Mouse (Mus musculus): Measurements from ENCODE around the gene Samd1. TPM values are rescaled to one million over a fixed set of nuclear protein-coding genes. Genes with fewer than 3 reads are reported as not detected.

Gene Samd1
- polyA plus RNA-seq, 1 experiment from 2014 or later, result 8.4 TPM

GRCm38 (mm10) chr8:84021569-84021968 lies 24.1 kb downstream of the Samd1 start:
- Histone ChIP-seq H3K4me2 (replicated peaks) (peak overlapping the region; percentile 56), H3K4me1 (replicated peaks) (peaks cover 42% of the 10 kb centered on the region), H3K27ac (peak overlapping the region; percentile 42), H3K4me3 (replicated peaks) (peak overlapping the region; percentile 27), H3K9ac (no peak overlapping the region), H3K27me3 (replicated peaks) (0 out of 2 replicates have a peak, but pooled peaks cover 5% of the 10 kb centered on the region), H3K36me3 (no peaks in the 10 kb centered on the region), H3K9me3 (no peaks in the 10 kb centered on the region)
- peak; percentile 13; the same call in 1 of the 2 replicates for ATAC-seq
- 35% methylated on average over 12 of the region's 12 CpGs for WGBS

DNA sequence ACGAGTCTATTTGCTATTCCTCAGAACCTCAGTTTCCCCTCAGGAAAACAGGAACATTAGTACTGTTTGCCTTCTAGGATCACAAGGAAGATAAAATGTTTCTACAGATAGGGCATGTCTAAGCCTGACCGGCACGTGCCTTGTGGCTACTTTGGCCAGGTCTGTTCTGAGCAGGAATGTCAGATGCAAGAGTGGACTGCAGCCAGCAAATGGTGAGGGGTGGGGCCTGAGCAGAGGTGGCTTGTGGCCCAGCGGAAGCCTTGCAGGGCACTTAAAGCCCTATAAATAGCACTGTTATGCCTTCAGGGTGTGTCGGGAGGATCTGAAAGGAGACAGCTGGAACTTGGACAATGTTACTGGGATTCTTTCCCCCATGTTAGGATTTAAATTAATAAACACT lies 25.6 kb downstream of the Samd1 start:
- H3K4me2 ChIP-seq (replicated peaks), result peak overlapping the region; percentile 56
- 6% methylated on average over 5 of the region's 5 CpGs for WGBS
- no peak overlapping the region for H3K4me3 ChIP-seq (replicated peaks)
- ATAC-seq, result peak; percentile 34
- H3K27ac ChIP-seq, result peak overlapping the region; percentile 46; the same call in 1 of the 2 replicates
- H3K27me3 ChIP-seq (replicated peaks), result peaks cover 8% of the 10 kb centered on the region; the same call in 1 of the 2 replicates
- no peak overlapping the region for H3K9ac ChIP-seq
- H3K4me1 ChIP-seq (replicated peaks), result peaks cover 47% of the 10 kb centered on the region
- no peaks in the 10 kb centered on the region for H3K9me3 ChIP-seq
- H3K36me3 ChIP-seq, result no peaks in the 10 kb centered on the region

DNA sequence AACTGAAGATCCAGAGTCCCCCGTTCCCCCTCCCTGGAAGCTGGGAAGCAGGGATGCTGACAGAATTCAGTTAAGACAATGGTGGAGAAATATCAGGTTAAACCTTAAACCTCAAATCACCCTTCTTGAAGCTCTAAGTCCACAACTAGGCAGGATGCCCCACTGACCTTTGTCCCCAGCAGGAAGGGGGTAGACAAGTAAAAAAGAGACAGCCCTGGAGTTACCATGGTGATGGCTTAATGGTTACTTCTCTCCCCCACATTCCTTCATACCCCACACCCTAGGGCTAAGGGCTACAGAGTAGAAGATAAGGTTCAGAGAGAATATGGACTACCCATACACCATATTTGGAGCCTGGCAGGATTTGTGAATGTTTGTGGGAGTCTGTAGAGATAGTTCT lies 26.2 kb downstream of the Samd1 start:
- no peaks in the 10 kb centered on the region for H3K9me3 ChIP-seq
- H3K9ac ChIP-seq, result no peak overlapping the region
- H3K27me3 ChIP-seq (replicated peaks), result peaks cover 8% of the 10 kb centered on the region; the same call in 1 of the 2 replicates
- WGBS, result 46% methylated on average over 1 of the region's 1 CpGs
- H3K4me2 ChIP-seq (replicated peaks), result peak overlapping the region; percentile 56
- no peak overlapping the region for H3K4me3 ChIP-seq (replicated peaks)
- 0 out of 2 replicates have a peak overlapping the region, but pooled peaks have one; percentile 17 for H3K27ac ChIP-seq
- peak; percentile 24; the same call in 1 of the 2 replicates for ATAC-seq
- H3K36me3 ChIP-seq, result no peaks in the 10 kb centered on the region
- H3K4me1 ChIP-seq (replicated peaks), result peaks cover 47% of the 10 kb centered on the region

DNA sequence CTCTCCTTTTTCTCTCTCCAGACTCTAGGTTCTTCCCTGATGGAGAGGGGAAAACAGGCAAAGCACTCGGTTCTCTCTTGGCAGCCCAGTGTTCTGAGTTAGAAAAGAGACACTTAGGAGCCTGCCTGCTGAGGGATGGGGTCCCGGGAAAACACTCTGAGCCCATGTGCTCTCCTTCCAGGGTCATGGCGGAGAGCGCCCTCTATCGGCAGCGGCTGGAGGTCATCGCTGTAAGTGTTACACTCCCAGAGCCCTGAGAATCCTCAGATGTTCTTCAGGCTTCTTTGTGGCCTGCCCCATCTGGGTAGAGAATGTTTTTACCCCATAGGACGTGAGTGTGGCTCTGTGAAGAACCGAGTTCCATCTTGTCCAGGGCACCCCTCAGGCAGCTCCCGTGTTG lies 26.7 kb downstream of the Samd1 start:
- H3K4me3 ChIP-seq (replicated peaks), result no peak overlapping the region
- no peak overlapping the region for H3K9ac ChIP-seq
- 15% methylated on average over 10 of the region's 10 CpGs for WGBS
- H3K27me3 ChIP-seq (replicated peaks), result peaks cover 8% of the 10 kb centered on the region; the same call in 1 of the 2 replicates
- no peaks in the 10 kb centered on the region for H3K36me3 ChIP-seq
- H3K4me1 ChIP-seq (replicated peaks), result peaks cover 47% of the 10 kb centered on the region
- no peaks in the 10 kb centered on the region for H3K9me3 ChIP-seq
- 0 out of 2 replicates have a peak overlapping the region, but pooled peaks have one; percentile 17 for H3K27ac ChIP-seq
- ATAC-seq, result no peak
- H3K4me2 ChIP-seq (replicated peaks), result peak overlapping the region; percentile 56

GRCm38 (mm10) chr8:84025863-84026262 lies 28.4 kb downstream of the Samd1 start:
- H3K4me2 ChIP-seq (replicated peaks), result peak overlapping the region; percentile 89

GRCm38 (mm10) chr8:84027449-84027848 lies 30.0 kb downstream of the Samd1 start:
- Histone ChIP-seq H3K9ac (no peak overlapping the region), H3K27ac (no peak overlapping the region), H3K4me2 (replicated peaks) (no peak overlapping the region), H3K9me3 (no peaks in the 10 kb centered on the region), H3K4me3 (replicated peaks) (no peak overlapping the region), H3K4me1 (replicated peaks) (peaks cover 32% of the 10 kb centered on the region), H3K36me3 (no peaks in the 10 kb centered on the region), H3K27me3 (replicated peaks) (peaks cover 5% of the 10 kb centered on the region; the same call in 1 of the 2 replicates)
- ATAC-seq, result no peak
- WGBS, result 21% methylated on average over 10 of the region's 10 CpGs

More at GRCm38 (mm10) chr8:84025863-84026262, 28.4 kb downstream of the Samd1 start:
- no peaks in the 10 kb centered on the region for H3K36me3 ChIP-seq
- H3K27ac ChIP-seq, result no peak overlapping the region
- H3K4me1 ChIP-seq (replicated peaks), result peaks cover 41% of the 10 kb centered on the region
- peaks cover 7% of the 10 kb centered on the region; the same call in 1 of the 2 replicates for H3K27me3 ChIP-seq (replicated peaks)
- ATAC-seq, result peak; percentile 44
- peak overlapping the region; percentile 43 for H3K4me3 ChIP-seq (replicated peaks)
- no peaks in the 10 kb centered on the region for H3K9me3 ChIP-seq
- H3K9ac ChIP-seq, result peak overlapping the region; percentile 41
- 6% methylated on average over 41 of the region's 41 CpGs for WGBS

DNA sequence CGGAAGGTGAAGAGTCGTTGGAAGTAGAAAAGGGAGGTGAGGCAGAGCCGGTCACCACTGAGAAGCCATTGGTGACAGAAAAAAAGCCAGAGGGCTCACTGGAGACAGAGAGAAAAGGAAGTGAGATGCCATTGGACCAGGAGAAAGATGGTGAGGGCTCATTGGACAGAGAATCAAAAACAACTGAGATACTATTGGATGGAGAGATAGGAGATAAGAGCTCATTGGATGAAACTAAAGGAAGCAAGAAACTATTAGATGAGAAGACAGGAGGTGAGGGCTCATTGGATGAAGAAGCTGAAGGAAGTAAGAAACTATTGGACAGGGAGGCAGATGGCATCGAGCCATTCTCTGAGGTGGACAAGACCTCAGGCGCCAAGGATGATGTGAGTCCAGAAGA lies 31.8 kb downstream of the Samd1 start:
- Histone ChIP-seq H3K27ac (no peak overlapping the region), H3K27me3 (replicated peaks) (peaks cover 5% of the 10 kb centered on the region; the same call in 1 of the 2 replicates), H3K9me3 (no peaks in the 10 kb centered on the region), H3K4me3 (replicated peaks) (no peak overlapping the region), H3K4me1 (replicated peaks) (peaks cover 16% of the 10 kb centered on the region; the same call in 1 of the 2 replicates), H3K4me2 (replicated peaks) (no peak overlapping the region), H3K36me3 (no peaks in the 10 kb centered on the region), H3K9ac (no peak overlapping the region)
- 84% methylated on average over 5 of the region's 5 CpGs for WGBS
- ATAC-seq, result no peak

DNA sequence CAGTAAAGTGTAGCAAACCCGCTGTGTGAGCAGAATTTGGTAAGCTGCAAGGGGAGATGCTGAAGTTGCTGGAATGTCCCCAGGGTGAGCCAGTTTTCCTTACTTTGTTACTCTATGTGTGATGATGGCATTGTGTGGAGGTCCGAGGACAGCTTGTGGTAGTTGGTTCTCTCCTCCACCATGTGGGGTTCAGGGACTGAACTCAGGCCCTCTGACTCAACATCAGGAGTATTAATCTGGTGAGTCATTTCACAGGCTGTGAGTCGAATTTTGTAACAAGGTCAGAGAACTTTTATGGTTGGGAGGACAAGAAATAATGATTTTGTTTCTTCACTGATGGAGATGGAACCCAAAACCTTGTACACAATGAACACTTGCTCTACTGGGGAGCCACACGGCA lies 35.3 kb downstream of the Samd1 start:
- H3K4me2 ChIP-seq (replicated peaks), result no peak overlapping the region
- no peaks in the 10 kb centered on the region for H3K9me3 ChIP-seq
- WGBS, result 75% methylated on average over 4 of the region's 4 CpGs
- no peaks in the 10 kb centered on the region for H3K4me1 ChIP-seq (replicated peaks)
- no peaks in the 10 kb centered on the region for H3K36me3 ChIP-seq
- no peak overlapping the region for H3K27ac ChIP-seq
- no peak for ATAC-seq
- no peak overlapping the region for H3K4me3 ChIP-seq (replicated peaks)
- H3K27me3 ChIP-seq (replicated peaks), result 0 out of 2 replicates have a peak, but pooled peaks cover 2% of the 10 kb centered on the region
- no peak overlapping the region for H3K9ac ChIP-seq

DNA sequence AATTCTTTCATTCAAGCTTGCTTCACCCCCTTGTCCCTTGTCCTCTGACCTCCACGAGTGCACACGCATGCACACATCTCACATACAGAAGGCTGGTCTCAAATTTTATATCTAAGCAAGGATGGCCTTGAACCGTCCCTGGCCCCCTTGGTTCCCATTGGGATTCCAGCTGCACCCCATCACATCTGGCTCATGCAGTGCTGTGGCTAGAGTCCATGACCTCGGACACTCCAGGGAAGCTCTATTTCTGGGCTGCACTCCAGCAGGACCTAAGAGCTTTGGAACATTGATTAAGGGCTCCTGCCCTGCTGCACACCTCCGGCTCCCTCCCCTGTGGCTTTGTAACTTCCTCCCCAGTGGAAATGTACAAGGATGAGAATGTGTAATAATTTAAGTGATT lies 40.5 kb downstream of the Samd1 start:
- Histone ChIP-seq H3K9me3 (no peaks in the 10 kb centered on the region), H3K4me1 (replicated peaks) (peaks cover 5% of the 10 kb centered on the region; the same call in 1 of the 2 replicates), H3K27ac (no peak overlapping the region), H3K4me3 (replicated peaks) (no peak overlapping the region), H3K4me2 (replicated peaks) (no peak overlapping the region), H3K36me3 (no peaks in the 10 kb centered on the region), H3K27me3 (replicated peaks) (peaks cover 15% of the 10 kb centered on the region), H3K9ac (no peak overlapping the region)
- WGBS, result 60% methylated on average over 5 of the region's 5 CpGs
- no peak for ATAC-seq

DNA sequence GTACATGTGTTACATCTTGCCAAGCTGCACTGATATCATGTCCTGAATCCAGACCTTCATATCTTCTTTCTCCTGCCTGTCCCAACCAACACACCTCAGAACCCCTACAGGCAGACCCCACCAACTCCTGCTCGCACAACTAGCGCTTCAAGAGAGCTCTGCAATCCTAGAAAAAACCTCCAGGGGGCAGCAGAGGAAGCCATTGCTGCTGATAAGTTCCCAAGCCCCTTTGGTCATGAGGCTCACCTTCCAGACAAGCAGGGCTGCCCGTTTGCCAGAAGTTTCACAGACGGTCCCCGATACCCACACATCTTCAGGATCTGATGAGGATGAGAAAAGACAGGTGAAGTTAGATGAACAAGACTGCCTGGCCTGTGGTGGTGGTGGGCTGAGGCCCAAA lies 41.6 kb downstream of the Samd1 start:
- Histone ChIP-seq H3K4me2 (replicated peaks) (no peak overlapping the region), H3K27ac (no peak overlapping the region), H3K36me3 (no peaks in the 10 kb centered on the region), H3K9ac (no peak overlapping the region), H3K4me1 (replicated peaks) (peaks cover 5% of the 10 kb centered on the region; the same call in 1 of the 2 replicates), H3K27me3 (replicated peaks) (peaks cover 26% of the 10 kb centered on the region), H3K9me3 (no peaks in the 10 kb centered on the region), H3K4me3 (replicated peaks) (no peak overlapping the region)
- ATAC-seq, result peak; percentile 37; the same call in 1 of the 2 replicates
- WGBS, result 6% methylated on average over 5 of the region's 5 CpGs

- Histone ChIP-seq H3K27me3 (replicated peaks) (peaks cover 38% of the 10 kb centered on the region), H3K9ac (peak within 1 kb of the TSS; percentile 40)
Observed at GRCm38 (mm10) chr8:84042066-84042947, 44.8 kb downstream of the Samd1 start, which contains the start of gene Il27ra. Gene Il27ra, minus strand, starts transcription at chr8:84042589.

GRCm38 (mm10) chr8:84042948-84043342 lies 45.5 kb downstream of the Samd1 start:
- H3K9me3 ChIP-seq, result no peaks in the 10 kb centered on the region
- peak overlapping the region; percentile 82; the same call in 1 of the 2 replicates for H3K4me2 ChIP-seq (replicated peaks)
- H3K27ac ChIP-seq, result no peak overlapping the region
- H3K4me3 ChIP-seq (replicated peaks), result peak overlapping the region; percentile 37
- H3K36me3 ChIP-seq, result no peaks in the 10 kb centered on the region
- no peak overlapping the region for H3K9ac ChIP-seq
- H3K4me1 ChIP-seq (replicated peaks), result peaks cover 9% of the 10 kb centered on the region; the same call in 1 of the 2 replicates
- no peak for ATAC-seq
- H3K27me3 ChIP-seq (replicated peaks), result peaks cover 38% of the 10 kb centered on the region
- WGBS, result 41% methylated on average over 12 of the region's 12 CpGs

More at GRCm38 (mm10) chr8:84042066-84042947, 44.8 kb downstream of the Samd1 start, which contains the start of gene Il27ra:
- Histone ChIP-seq H3K27ac (no peak within 1 kb of the TSS), H3K4me3 (replicated peaks) (peak within 1 kb of the TSS; percentile 37), H3K9me3 (no peaks in the 10 kb centered on the region), H3K36me3 (no peaks in the 10 kb centered on the region), H3K4me2 (replicated peaks) (peak within 1 kb of the TSS; percentile 82), H3K4me1 (replicated peaks) (peaks cover 9% of the 10 kb centered on the region; the same call in 1 of the 2 replicates)
- 7% methylated on average over 40 of the region's 40 CpGs for WGBS
- peak; percentile 59; the same call in 1 of the 2 replicates for ATAC-seq

All from intestine, embryonic 15.5 days (tissue).